Mouse (Mus musculus) thymus, adult 2 months (tissue): ENCODE results near the gene Fabp6. TPM values are rescaled to one million over a fixed set of nuclear protein-coding genes. Genes with fewer than 3 reads are reported as not detected.
A peak's percentile ranks its signal among the peaks of the same experiment; 100 is the strongest.

Experiments
- DNase-seq: peaks from one replicate; pipeline ENCODE4 v3.0.0; 2021
- H3K27ac ChIP-seq: fragments of 200-500 bp; 2 replicates; pipeline ENCODE4 v1.5.1; 2012; ENCODE audit warnings: low read length, control low read depth; ENCODE audit not compliant: control insufficient read depth, insufficient read depth
- H3K27me3 ChIP-seq: fragments of 200-500 bp; 2 replicates; pipeline ENCODE4 v1.6.1; 2012; ENCODE audit warnings: mild to moderate bottlenecking, low read length, moderate library complexity, mixed read lengths; ENCODE audit not compliant: control insufficient read depth, insufficient read depth
- H3K36me3 ChIP-seq: fragments of 200-500 bp; 2 replicates; pipeline ENCODE4 v1.6.1; 2012; ENCODE audit warnings: mild to moderate bottlenecking, low read length, moderate library complexity; ENCODE audit not compliant: control insufficient read depth, insufficient read depth
- H3K4me1 ChIP-seq: fragments of 200-500 bp; replicated peaks from 2 replicates; pipeline ENCODE4 v1.6.1; 2012; ENCODE audit warnings: low read length; ENCODE audit not compliant: control insufficient read depth, insufficient read depth
- H3K4me3 ChIP-seq: fragments of 200-500 bp; 2 replicates; pipeline ENCODE4 v1.5.1; 2012; ENCODE audit warnings: mild to moderate bottlenecking, low read length, control low read depth, moderate library complexity; ENCODE audit not compliant: control insufficient read depth, insufficient read depth
- CTCF ChIP-seq: fragments of 200-500 bp; IDR thresholded peaks from 2 replicates; pipeline ENCODE4 v1.5.1; 2012; ENCODE audit warnings: mild to moderate bottlenecking, control low read depth, low read length, moderate library complexity, borderline replicate concordance; ENCODE audit not compliant: control insufficient read depth, poor library complexity, insufficient read depth; ENCODE audit errors: extremely low read depth
- POLR2A ChIP-seq: fragments of 200-500 bp; IDR thresholded peaks from 2 replicates; pipeline ENCODE4 v1.6.1; 2012; ENCODE audit warnings: mild to moderate bottlenecking, low read length, control low read depth, moderate library complexity; ENCODE audit not compliant: control insufficient read depth, poor library complexity, insufficient read depth; ENCODE audit errors: extremely low read depth
- WGBS: fragments of 180-500 bp; shearing (Covaris S2); methylation state at CpG from one replicate; pipeline ENCODE4 v1.1.7; 2018; 5-methylcytosine and 5-hydroxymethylcytosine counted together
- polyA plus RNA-seq: library from polyadenylated mRNA; depleted of rRNA; stranded (reverse); fragments of >200 nt; gene quantifications from 2 replicates; pipeline ENCODE4 v1.2.3, GENCODE M21; 2012

Gene Fabp6
- polyA plus RNA-seq, 1 experiment = 1.4 TPM

DNA sequence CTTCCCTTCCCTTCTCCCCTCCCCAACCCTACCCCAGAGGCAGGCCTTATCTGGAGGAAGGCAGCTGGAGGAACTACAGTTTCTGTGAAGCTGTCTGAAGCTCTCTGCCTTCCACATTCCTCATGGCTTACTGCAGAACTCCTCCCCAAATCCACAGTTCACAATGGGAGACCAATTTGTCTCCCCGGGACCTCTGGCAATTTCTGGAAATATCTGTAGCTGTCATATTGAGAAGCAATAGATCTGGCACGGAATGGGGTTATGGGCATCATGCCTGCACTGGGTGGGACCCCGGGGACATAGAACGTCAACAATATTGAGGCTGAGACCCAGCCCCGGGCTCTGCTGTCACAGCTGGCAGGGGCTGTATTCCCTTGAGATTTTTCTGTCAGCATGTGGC is 16.6 kb upstream of the Fabp6 start:
- no peak for DNase-seq
- Histone ChIP-seq H3K4me1 (no peaks in the 10 kb centered on the region; the same call in 1 of the 2 replicates), H3K36me3 (no peaks in the 10 kb centered on the region), H3K27ac (no peak overlapping the region), H3K27me3 (no peaks in the 10 kb centered on the region), H3K4me3 (no peak overlapping the region)
- 94% methylated on average over 5 of the region's 5 CpGs for WGBS
- TF ChIP-seq CTCF (no peak), POLR2A (no peak)

DNA sequence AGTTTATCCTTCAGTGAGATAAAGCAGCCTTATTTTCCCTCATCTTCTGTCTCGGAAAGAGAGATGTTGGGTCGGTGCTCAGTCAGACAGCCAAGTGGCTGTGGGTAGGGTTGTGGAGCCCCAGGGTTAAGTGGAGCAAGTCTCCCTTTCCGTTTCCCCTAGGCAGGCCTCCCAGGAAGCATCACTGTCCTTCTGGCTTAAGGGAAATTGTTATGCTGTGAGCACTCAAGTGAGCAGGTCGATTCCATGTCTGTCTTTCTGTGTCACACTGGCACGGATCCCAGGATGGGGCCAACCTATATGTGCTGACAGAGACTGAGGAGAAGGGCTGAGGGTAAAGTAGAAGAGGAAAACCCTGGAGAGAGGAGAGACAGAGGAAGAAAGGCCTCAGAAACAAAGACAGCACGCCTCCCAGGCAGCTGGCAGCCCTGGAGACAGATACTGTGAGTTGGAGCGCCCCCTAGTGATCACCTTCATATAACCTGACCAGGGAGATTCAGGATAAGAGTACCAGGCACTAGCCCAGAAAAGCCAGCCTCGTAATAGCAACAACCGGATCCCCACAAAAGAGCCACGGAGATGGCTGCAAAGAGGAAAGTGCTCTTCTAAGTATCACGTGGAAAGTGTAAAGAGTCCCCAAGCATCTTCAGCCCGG is 11.6 kb upstream of the Fabp6 start:
- Histone ChIP-seq H3K36me3 (no peaks in the 10 kb centered on the region), H3K27me3 (no peaks in the 10 kb centered on the region), H3K4me3 (no peak overlapping the region), H3K27ac (no peak overlapping the region), H3K4me1 (no peaks in the 10 kb centered on the region; the same call in 1 of the 2 replicates)
- peak; percentile 72 for DNase-seq
- TF ChIP-seq CTCF (peak; percentile 71; the same call in 1 of the 2 replicates), POLR2A (no peak)
- WGBS = 44% methylated on average over 12 of the region's 12 CpGs

DNA sequence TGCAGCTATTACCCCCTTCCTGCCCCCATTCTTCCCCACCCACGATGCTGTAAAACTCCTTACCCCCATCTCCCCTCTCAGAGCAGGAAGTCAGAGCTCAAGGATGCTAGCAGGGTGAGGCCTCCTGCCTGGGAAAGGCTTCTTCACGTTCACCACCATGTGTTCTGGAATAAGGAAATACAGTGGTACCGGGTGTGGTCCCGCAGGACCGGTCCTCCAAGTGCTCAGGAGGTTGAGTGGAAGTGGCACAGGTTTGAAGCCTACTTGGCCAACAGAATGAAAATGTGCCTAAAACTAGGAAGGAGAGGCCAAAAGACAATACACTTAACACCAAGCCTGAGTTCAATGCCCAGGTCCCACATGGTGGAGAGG is 9.3 kb upstream of the Fabp6 start:
- 80% methylated on average over 5 of the region's 5 CpGs for WGBS
- Histone ChIP-seq H3K4me1 (no peaks in the 10 kb centered on the region), H3K27ac (no peak overlapping the region), H3K36me3 (no peaks in the 10 kb centered on the region), H3K4me3 (no peak overlapping the region), H3K27me3 (no peaks in the 10 kb centered on the region)
- TF ChIP-seq POLR2A = no peak
- TF ChIP-seq CTCF = no peak
- no peak for DNase-seq

DNA sequence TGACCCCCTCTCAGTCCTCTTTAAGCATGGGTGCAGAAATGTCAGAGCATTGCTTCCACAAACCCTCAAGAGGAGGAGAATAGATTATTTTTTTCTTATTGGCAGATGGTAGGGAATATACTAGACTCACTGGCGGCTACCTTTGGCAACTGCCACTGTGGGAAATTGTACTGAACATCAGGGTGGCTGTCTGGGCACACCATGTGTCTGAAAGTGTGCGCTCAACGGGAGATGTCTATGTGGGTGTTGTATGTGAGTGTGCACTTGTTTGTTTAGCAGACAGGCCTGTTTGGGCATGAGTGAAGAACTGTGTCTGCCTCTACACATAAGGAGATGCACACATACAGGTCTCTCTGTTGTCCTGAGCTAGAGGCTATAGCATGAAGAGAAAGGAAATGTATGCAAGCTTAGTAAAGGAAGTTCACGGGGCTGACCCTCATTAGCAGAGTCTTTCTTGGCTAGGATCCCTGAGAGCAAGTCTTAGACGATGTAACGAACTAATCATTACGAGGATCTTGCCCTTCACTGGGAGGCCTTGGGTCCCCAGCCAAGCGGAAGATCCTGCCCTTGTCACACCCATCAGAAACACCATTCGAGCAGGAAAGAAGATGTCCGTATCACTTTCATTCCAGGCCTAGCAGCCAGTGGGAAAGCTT is 8.8 kb upstream of the Fabp6 start:
- DNase-seq = no peak
- WGBS = 93% methylated on average over 10 of the region's 10 CpGs
- Histone ChIP-seq H3K27ac (no peak overlapping the region), H3K4me3 (no peak overlapping the region), H3K4me1 (no peaks in the 10 kb centered on the region), H3K27me3 (no peaks in the 10 kb centered on the region), H3K36me3 (no peaks in the 10 kb centered on the region)
- TF ChIP-seq POLR2A = no peak
- TF ChIP-seq CTCF = no peak

DNA sequence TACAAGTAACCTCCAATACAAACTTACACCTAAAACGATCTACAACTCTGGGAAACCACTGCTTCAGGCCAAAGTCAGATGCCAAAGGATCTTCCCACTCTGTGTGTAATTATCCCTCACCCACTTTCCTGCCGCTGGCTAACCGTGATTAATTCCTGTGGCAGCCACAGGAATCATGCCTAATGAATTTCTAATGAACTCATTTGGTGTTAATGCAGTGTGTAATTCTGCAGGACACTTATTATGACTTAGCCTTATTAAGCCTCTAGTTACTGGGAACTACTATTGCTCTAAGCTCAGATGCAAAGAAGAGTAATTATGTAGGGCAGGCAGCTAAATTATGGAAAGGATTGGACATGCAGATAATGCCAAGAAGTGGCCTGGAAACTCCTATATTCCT is 7.1 kb upstream of the Fabp6 start:
- Histone ChIP-seq H3K4me1 (no peaks in the 10 kb centered on the region), H3K27me3 (no peaks in the 10 kb centered on the region), H3K36me3 (no peaks in the 10 kb centered on the region), H3K27ac (no peak overlapping the region), H3K4me3 (no peak overlapping the region)
- 91% methylated on average over 3 of the region's 3 CpGs for WGBS
- no peak for DNase-seq
- TF ChIP-seq POLR2A (no peak), CTCF (no peak)

DNA sequence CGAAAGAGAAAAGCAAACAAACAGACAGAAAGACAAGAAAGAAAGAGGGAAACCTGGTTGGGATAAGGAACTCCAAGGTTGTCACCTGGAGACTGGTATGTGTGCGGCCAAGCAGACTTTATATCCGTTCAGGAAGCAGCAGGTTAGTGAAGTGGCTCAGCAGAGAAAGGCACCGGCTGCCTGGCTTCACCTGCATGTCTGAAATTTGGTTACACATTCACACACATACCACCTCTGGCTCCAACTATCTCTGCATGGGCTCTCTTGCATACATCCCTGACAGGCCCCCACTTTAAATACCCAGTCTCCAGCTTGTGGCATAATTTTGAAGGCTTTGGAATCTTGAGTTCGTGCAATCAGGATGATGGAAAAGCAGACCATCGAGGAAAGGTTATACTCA is 4.5 kb upstream of the Fabp6 start:
- WGBS = 87% methylated on average over 6 of the region's 6 CpGs
- H3K4me3 ChIP-seq = no peak overlapping the region
- H3K36me3 ChIP-seq = no peaks in the 10 kb centered on the region
- DNase-seq = no peak
- no peaks in the 10 kb centered on the region for H3K4me1 ChIP-seq
- no peak overlapping the region for H3K27ac ChIP-seq
- no peaks in the 10 kb centered on the region for H3K27me3 ChIP-seq
- TF ChIP-seq CTCF = no peak
- no peak for TF ChIP-seq POLR2A
